Mouse (Mus musculus) kidney, adult 10 weeks (tissue): ENCODE results near the gene Olfr1231. TPM values are rescaled to one million over a fixed set of nuclear protein-coding genes. Genes with fewer than 3 reads are reported as not detected.

Source experiments
- polyA plus RNA-seq: library from polyadenylated mRNA; stranded (reverse); fragments of 350-450 nt; fragmentation: Illumina TruSeq; extraction: RNeasy Lipid Tissue Mini Kit (QIAGEN cat#74804); gene quantifications from one replicate; pipeline ENCODE4 v1.2.3, GENCODE M21; 2014; ENCODE audit warnings: low read depth, low replicate concordance

The Olfr1231 gene
- not detected for polyA plus RNA-seq

DNA sequence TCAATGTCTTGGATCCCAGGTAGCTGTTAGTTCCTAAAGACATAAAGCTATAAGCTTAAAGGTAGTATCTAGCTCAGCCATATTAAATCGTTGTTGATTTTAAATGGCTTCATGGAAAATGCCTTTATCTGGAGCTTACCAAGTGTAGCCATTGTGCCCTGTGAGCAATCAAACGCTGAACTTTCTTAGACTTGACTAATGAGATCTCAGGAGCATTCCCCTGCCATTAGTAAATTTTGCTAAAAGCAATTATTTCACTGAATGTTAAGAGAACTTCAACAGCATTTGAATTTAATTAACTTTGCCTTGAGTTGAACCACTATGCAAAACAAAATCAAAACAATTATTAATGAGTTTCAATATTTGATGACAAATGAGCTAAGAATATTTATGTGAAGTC lies at the start of gene Olfr1231:
Olfr1231 (minus strand) TSS at position 101 of the 400 bp plus-strand sequence.

DNA sequence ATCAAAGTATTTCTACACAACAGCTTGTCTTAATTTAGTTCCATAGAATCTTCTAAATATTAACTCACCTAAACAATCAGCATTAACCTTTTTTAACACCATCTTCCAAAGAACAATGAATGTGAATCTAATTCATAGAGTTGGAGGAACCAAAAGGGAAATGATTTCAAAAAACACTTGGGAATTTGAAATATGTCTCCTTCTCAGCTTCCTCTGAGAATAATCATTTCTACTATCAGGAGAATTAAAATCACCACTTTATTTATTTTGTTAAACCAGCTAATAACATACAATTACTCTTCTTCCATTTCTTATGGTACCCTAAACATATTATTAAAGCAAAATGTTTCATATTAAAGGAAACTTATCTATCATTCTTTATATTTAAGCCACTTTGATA lies 35.4 kb upstream of the Olfr1231 start, which contains the start of gene Olfr1233:
Olfr1233 (minus strand) TSS at position 101 of the 400 bp plus-strand sequence.

DNA sequence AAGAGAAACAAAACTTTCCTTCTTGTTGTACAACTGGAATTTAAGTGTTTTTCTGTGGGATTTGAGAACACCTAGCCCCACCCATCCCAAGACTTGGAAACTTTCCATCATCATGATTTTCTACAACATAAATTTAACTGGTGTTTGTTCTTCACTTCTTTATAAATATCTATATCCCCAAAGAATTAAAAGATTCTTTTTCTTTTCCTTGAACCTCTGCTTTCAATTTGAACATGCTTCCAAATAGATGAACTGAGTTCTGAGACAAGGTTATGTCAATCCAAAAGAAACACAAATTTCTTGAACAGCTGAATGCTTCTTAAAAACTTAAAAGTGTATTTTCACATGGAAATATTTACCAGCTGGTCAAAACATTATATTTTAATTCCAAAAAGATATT lies 22.7 kb upstream of the Olfr1231 start, which contains the start of gene Olfr1232:
Olfr1232 (minus strand) TSS at position 101 of the 400 bp plus-strand sequence.

DNA sequence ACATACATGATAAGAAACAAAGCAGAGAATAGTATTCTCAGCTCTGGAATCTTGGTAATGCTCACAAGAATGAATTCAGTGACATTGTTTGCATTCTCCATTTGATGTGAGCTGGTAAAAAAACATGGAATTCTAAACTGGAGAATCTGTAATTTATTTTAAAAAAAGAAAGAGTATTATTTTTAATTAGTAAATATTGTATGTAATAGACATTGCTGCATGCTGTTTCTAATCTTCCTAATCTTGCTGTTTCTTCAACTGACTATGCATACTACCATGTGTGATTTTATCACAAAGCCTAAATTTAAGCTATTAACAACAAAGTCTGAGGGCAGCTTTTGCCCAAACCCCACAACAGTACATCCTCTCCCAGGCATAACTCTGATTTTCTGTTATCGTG lies 9.7 kb downstream of the Olfr1231 start, which contains the start of gene Olfr1230:
Olfr1230 (minus strand) TSS at position 101 of the 400 bp plus-strand sequence.

DNA sequence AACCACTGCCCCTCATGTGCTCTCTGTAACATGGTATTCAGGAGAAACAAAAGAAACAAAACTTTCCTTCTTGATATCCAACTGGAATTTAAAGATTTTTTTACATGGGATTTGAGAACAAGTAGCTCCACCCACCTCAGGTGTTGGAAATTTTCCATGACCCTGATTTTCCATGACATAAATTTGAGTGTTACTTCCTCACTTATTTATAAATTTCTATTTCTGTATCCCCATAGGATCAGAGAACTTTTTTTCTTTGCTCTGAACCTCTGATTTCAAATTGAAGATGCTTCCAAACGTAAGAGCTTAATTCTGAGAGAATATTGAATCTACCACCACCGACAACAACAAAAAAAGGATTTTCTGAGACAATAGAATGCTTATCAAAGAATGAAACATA lies 19.0 kb downstream of the Olfr1231 start, which contains the start of gene Olfr1229:
Olfr1229 (minus strand) TSS at position 101 of the 400 bp plus-strand sequence.

DNA sequence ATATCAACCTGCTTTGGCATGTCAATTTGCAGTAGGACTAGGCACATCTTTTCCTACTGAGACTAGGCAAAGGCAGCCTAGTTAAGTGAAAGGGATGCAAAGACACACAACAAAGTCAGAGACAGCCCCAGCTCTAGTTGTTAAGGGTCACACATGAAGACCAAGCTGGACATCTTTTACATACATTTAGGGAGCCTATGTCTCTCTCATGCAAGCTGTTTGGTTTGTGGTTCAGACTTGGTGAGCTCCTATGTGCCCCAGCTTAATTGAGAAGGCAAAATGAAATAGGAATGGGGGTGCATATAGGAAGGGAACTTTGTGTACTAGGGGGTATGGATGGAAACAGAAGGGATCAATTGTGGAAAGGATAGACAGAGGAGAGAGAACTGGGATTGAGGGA lies 52.9 kb downstream of the Olfr1231 start, which contains the start of gene Olfr1228:
Olfr1228 (minus strand) TSS at position 101 of the 400 bp plus-strand sequence.

Other genes with a start within 250 kb of the Olfr1231 start
- gene Olfr1218, start 245.9 kb downstream of the Olfr1231 start, polyA plus RNA-seq = not detected
- not detected for gene Olfr1219, start 223.6 kb downstream of the Olfr1231 start, polyA plus RNA-seq
- not detected for gene Olfr1220, start 200.2 kb downstream of the Olfr1231 start, polyA plus RNA-seq
- gene Olfr1221, start 189.8 kb downstream of the Olfr1231 start, polyA plus RNA-seq = not detected
- gene Olfr1222, start 174.0 kb downstream of the Olfr1231 start, polyA plus RNA-seq = not detected
- gene Olfr1223, start 155.5 kb downstream of the Olfr1231 start, polyA plus RNA-seq = not detected
- gene Olfr1224-ps1, start 143.0 kb downstream of the Olfr1231 start, polyA plus RNA-seq = not detected
- not detected for gene Olfr1225, start 132.4 kb downstream of the Olfr1231 start, polyA plus RNA-seq
- not detected for gene Olfr1226, start 107.0 kb downstream of the Olfr1231 start, polyA plus RNA-seq
- gene Olfr1228, start 53.0 kb downstream of the Olfr1231 start, polyA plus RNA-seq = not detected
- not detected for gene Olfr1229, start 19.1 kb downstream of the Olfr1231 start, polyA plus RNA-seq
- not detected for gene Olfr1230, start 9.8 kb downstream of the Olfr1231 start, polyA plus RNA-seq
- not detected for gene Olfr1232, start 22.6 kb upstream of the Olfr1231 start, polyA plus RNA-seq
- not detected for gene Olfr1233, start 35.3 kb upstream of the Olfr1231 start, polyA plus RNA-seq
- gene Olfr1234, start 57.8 kb upstream of the Olfr1231 start, polyA plus RNA-seq = not detected
- not detected for gene Olfr1238, start 102.6 kb upstream of the Olfr1231 start, polyA plus RNA-seq
- gene Olfr1239, start 113.3 kb upstream of the Olfr1231 start, polyA plus RNA-seq = not detected
- gene Olfr1240, start 135.9 kb upstream of the Olfr1231 start, polyA plus RNA-seq = not detected
- gene Olfr1241, start 180.1 kb upstream of the Olfr1231 start, polyA plus RNA-seq = not detected
- gene Olfr1242, start 191.3 kb upstream of the Olfr1231 start, polyA plus RNA-seq = not detected
- not detected for gene Olfr1243, start 224.4 kb upstream of the Olfr1231 start, polyA plus RNA-seq